Comparison of ENCODE assay signal across 10 mouse cellular contexts in the genomic region with DNA sequence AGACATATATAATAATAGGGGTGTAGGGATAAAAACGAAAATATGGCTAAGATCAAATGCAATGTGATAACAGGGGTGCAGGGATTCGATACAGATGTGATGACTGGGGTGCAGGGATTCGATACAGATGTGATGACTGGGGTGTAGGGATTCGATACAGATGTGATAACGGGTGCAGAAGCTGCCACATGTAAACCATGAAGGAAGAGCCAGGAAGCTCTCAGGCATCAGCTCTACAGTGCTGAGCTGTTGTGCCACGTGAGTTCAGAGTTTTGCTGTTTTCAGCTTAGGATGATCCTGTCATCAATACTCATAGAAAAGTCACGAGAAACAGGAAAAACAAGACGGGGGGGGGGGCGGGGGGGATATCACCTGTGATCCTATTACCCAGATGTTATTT.
"Had no signal": no experiment of that assay in that cellular context is flagged by ENCODE, and none has a peak within 500 bp of the region (broad histone marks: within the 10 kb centered on the region; RNA-seq: fewer than 3 reads in every experiment).

No protein-coding gene starts in this region.

- ATAC-seq: hindbrain, embryonic 16.5 days; intestine, embryonic 16.5 days; liver, embryonic 12.5 days had no signal

- H3K4me2 ChIP-seq: hindbrain, embryonic 12.5 days; hindbrain, embryonic 14.5 days; limb, embryonic 13.5 days; limb, embryonic 15.5 days had no signal

- DNase-seq: layer of hippocampus, adult 9-11 months; layer of hippocampus, postnatal 36 days had no signal

- H3K27ac ChIP-seq: hindbrain, embryonic 12.5 days; hindbrain, embryonic 14.5 days; limb, embryonic 15.5 days had no signal

- H3K9me3 ChIP-seq: hindbrain, embryonic 12.5 days; limb, embryonic 13.5 days; limb, embryonic 15.5 days; liver, embryonic 12.5 days had no signal

- H3K36me3 ChIP-seq: hindbrain, embryonic 12.5 days; limb, embryonic 13.5 days; limb, embryonic 15.5 days; liver, embryonic 12.5 days had no signal

- H3K4me3 ChIP-seq: gastrocnemius, adult 2 months; hindbrain, embryonic 12.5 days; limb, embryonic 13.5 days; limb, embryonic 15.5 days; liver, embryonic 12.5 days had no signal

- H3K27me3 ChIP-seq: hindbrain, embryonic 12.5 days; limb, embryonic 13.5 days; liver, embryonic 12.5 days had no signal

- H3K9ac ChIP-seq: hindbrain, embryonic 12.5 days; hindbrain, embryonic 14.5 days; limb, embryonic 13.5 days; limb, embryonic 15.5 days; liver, embryonic 12.5 days had no signal
